Mouse (Mus musculus) G1E (cell line): ENCODE measurements around the gene Gm38394. TPM values are rescaled to one million over a fixed set of nuclear protein-coding genes. Genes with fewer than 3 reads are reported as not detected.

Experiments used
- ATAC-seq: 2 replicates; pipeline ENCODE4 v1.8.0; 2016; ENCODE audit warnings: mild to moderate bottlenecking; ENCODE audit not compliant: insufficient number of reproducible peaks, poor library complexity, low FRiP score, severe bottlenecking; ENCODE audit errors: extremely low read depth
- DNase-seq: peaks from one replicate; pipeline ENCODE4 v3.0.0; 2012; ENCODE audit warnings: low spot score
- H3K27me3 ChIP-seq: 2 replicates; pipeline ENCODE4 v1.6.1; 2012; ENCODE audit warnings: mild to moderate bottlenecking, low read length, inconsistent platforms; ENCODE audit not compliant: insufficient read depth
- H3K36me3 ChIP-seq: replicated peaks from 2 replicates; pipeline ENCODE3; 2012; ENCODE audit warnings: mild to moderate bottlenecking, inconsistent platforms
- H3K4me1 ChIP-seq: 2 replicates; pipeline ENCODE4 v1.6.1; 2012; ENCODE audit warnings: low read depth, low read length, inconsistent platforms, mixed read lengths; ENCODE audit not compliant: insufficient read depth
- H3K4me3 ChIP-seq: 2 replicates; pipeline ENCODE4 v1.5.1; 2012; ENCODE audit warnings: low read depth, mild to moderate bottlenecking, inconsistent platforms, low read length, moderate library complexity, mixed read lengths
- H3K9me3 ChIP-seq: replicated peaks from 2 replicates; pipeline ENCODE4 v1.6.1; 2012; ENCODE audit warnings: inconsistent platforms
- CTCF ChIP-seq: IDR thresholded peaks from 2 replicates; pipeline ENCODE4 v1.5.1; 2012; ENCODE audit warnings: low read depth, low read length, inconsistent platforms, mixed read lengths
- GATA1 ChIP-seq: IDR thresholded peaks from 2 replicates; pipeline ENCODE4 v1.6.1; 2012; ENCODE audit warnings: borderline replicate concordance, low read length, inconsistent platforms, mixed read lengths
- GATA2 ChIP-seq: IDR thresholded peaks from 2 replicates; pipeline ENCODE4 v1.6.1; 2012; ENCODE audit warnings: low read depth, low read length, inconsistent platforms, borderline replicate concordance
- POLR2AphosphoS5 ChIP-seq: IDR thresholded peaks from 2 replicates; pipeline ENCODE4 v1.6.1; 2012; ENCODE audit warnings: low read depth, low read length, inconsistent platforms; ENCODE audit not compliant: insufficient replicate concordance
- TAL1 ChIP-seq: conservative IDR thresholded peaks from 2 replicates; pipeline ENCODE4 v1.6.1; 2012; ENCODE audit warnings: low read depth, low read length, inconsistent platforms, mixed read lengths
- polyA plus RNA-seq: library from polyadenylated mRNA; stranded (reverse); fragments of >175 nt; gene quantifications from 2 replicates; pipeline ENCODE4 v1.2.3, GENCODE M21; 2012
- total RNA-seq, 2 experiments: library from RNA; stranded (forward) in 1 of 2; stranded (reverse) in 1 of 2; fragments of 200-1000 nt in 1 of 2; fragments of >200 nt in 1 of 2; fragmentation: Nextera tagmentation in 1 of 2; gene quantifications; 2 replicates each; pipeline ENCODE4 v1.2.3; 2014 to 2017

Gene Gm38394
- total and polyA plus RNA-seq, 3 experiments = 7.9 to 74.9 (median 22.2) TPM

DNA sequence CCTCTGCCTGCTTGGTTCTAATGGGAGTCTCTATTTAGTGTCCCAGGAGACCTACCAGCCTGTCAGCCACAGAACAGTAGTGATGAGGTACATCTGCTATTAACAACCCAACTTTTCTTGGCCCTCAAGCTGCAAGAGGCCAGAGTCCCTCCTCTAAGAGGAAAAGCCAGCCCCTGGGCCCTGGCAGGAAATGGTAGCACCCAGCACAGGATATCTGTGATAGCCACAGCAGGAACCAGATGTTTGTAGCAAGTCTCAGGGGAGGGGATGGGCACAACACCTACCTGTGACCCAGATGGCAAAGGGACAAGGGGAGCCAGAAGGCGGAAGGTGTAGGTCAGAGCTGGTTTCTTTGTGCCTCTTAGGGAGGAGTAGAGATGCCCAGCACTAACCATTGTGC is 33.8 kb upstream of the Gm38394 start:
- Histone ChIP-seq H3K4me1 (no peaks in the 10 kb centered on the region), H3K4me3 (no peak overlapping the region), H3K36me3 (peaks cover 11% of the 10 kb centered on the region), H3K9me3 (no peaks in the 10 kb centered on the region), H3K27me3 (peaks cover 42% of the 10 kb centered on the region)
- ATAC-seq (no peak), DNase-seq (no peak)
- no peak for TF ChIP-seq GATA1
- TF ChIP-seq CTCF = no peak
- TF ChIP-seq TAL1 = no peak
- no peak for TF ChIP-seq GATA2
- TF ChIP-seq POLR2AphosphoS5 = no peak

DNA sequence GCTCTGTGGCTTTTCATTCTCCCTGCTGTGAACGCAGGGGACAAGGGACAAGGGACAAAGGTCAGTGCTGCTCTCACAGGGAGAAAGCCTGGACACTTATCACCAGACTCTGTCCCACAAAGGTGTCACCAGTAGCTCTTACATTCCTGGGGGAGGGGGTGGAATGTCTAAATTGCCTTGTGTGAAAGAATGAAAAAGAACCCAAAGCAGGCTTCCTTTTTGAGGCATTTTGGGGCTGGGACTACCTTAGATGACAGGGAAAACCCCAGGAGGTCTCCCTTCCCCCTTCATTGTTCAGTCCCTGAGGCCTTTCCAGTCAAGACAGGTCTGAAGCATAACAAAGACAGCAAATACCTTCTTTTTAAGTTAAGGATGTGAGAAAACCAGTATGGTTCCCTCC is 33.2 kb upstream of the Gm38394 start:
- DNase-seq = no peak
- no peaks in the 10 kb centered on the region for H3K9me3 ChIP-seq
- ATAC-seq = no peak

DNA sequence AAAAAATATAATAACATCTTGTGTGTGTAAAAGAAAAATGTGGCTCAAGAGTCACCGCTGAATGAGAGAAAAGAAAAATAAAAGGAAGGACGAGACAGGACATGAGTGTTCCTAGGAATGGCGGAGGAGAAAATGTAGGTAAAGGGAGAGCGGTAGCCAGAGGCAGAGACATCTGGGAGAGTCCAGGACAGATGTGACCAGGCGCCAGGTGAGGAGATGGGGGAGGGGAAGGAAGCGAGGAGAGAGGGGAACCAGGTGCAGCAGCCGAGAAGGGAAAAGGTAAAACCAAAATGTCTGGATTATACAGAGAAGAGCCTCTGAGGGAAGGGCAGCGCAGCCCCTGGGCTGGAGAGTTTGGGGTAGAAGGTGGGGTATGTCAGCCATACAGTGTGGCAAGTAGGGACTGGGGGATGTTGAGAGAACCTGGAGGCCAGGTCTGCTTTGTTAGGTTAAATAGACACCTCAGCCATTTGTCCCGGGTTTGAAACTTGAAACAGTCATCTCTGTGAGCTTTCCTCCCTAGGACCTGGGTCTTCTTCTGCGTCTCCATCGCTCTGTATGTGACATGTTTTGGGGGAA is 32.5 kb upstream of the Gm38394 start:
- H3K9me3 ChIP-seq = no peaks in the 10 kb centered on the region
- H3K36me3 ChIP-seq = peaks cover 5% of the 10 kb centered on the region
- peaks cover 51% of the 10 kb centered on the region for H3K27me3 ChIP-seq
- DNase-seq (no peak), ATAC-seq (no peak)
- no peaks in the 10 kb centered on the region for H3K4me1 ChIP-seq
- no peak overlapping the region for H3K4me3 ChIP-seq
- TF ChIP-seq GATA1 = no peak
- no peak for TF ChIP-seq POLR2AphosphoS5
- no peak for TF ChIP-seq TAL1
- TF ChIP-seq GATA2 = no peak

More for the DNA sequence above, 33.2 kb upstream of the Gm38394 start:
- Histone ChIP-seq H3K27me3 (peaks cover 47% of the 10 kb centered on the region), H3K36me3 (peaks cover 9% of the 10 kb centered on the region), H3K4me3 (no peak overlapping the region), H3K4me1 (no peaks in the 10 kb centered on the region)
- TF ChIP-seq GATA2 (no peak), GATA1 (no peak), POLR2AphosphoS5 (no peak), TAL1 (no peak), CTCF (no peak)

DNA sequence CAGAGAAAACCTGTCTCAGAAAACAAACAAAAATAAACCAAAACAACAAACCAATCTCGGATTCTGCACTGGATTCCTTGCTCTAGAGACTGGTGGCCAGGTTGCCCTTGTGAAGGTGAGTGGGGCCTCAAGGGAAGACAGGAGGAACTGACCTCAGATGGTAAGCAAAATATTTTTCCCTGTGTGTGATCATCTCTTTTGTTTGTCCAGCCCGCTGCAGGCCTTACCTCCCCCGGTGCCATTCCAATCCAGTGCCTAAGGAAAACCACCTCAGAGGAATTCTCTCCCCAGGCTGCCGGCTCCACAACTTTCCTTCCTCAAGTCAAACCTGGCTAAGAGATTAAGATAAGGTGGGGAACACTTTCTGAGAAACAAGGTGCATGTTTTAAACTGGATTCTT is 31.1 kb upstream of the Gm38394 start:
- Histone ChIP-seq H3K9me3 (no peaks in the 10 kb centered on the region), H3K36me3 (no peaks in the 10 kb centered on the region), H3K4me1 (no peaks in the 10 kb centered on the region), H3K4me3 (no peak overlapping the region), H3K27me3 (peaks cover 55% of the 10 kb centered on the region)
- TF ChIP-seq CTCF = no peak
- no peak for TF ChIP-seq GATA2
- TF ChIP-seq GATA1 = no peak
- TF ChIP-seq TAL1 = no peak
- TF ChIP-seq POLR2AphosphoS5 = no peak
- no peak for ATAC-seq
- DNase-seq = no peak

DNA sequence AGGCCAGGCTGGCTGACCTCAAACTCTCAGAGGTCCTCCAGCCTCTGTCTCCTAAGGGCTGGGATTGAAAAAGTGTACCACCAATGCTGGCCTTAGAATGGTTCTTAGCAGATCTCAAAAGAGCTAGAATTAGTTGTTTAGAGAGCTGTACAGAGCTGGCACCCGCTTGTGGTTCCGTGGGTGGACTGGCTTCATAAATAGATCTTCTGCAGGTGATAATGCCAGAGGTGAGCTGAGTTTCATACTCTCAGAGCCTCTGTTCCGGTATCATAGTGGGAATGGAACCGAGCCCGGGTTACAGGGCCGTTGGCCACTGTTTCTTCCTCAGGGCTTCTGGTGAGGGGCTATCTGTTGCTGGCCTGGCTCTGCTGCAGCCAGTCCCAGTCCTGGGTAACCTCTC is 29.9 kb upstream of the Gm38394 start:
- TF ChIP-seq TAL1 = no peak
- no peak for TF ChIP-seq POLR2AphosphoS5
- TF ChIP-seq GATA2 = no peak
- no peak for TF ChIP-seq CTCF
- TF ChIP-seq GATA1 = no peak
- H3K4me3 ChIP-seq = no peak overlapping the region
- DNase-seq = no peak
- H3K4me1 ChIP-seq = no peaks in the 10 kb centered on the region
- H3K9me3 ChIP-seq = no peaks in the 10 kb centered on the region
- peaks cover 64% of the 10 kb centered on the region for H3K27me3 ChIP-seq
- no peaks in the 10 kb centered on the region for H3K36me3 ChIP-seq
- no peak for ATAC-seq

DNA sequence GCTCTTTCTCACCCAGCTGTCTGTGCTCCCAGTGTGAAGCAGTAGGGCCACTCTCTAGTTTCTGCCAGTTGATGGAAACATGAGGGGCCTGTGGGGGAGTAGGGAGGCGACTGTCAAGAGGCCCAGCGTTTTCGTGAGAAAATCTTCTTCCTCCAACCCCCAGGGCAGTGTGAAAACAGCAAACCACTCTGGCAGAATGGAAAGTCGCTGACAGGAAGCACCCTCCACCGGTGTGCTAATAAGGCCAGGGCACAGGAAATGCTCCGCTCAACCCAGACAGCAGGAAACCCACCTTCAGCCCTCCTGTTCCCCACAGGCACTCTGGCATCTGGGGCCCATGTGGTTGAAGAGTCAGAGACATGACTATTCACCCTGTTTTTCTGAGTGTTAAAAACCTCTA is 28.8 kb upstream of the Gm38394 start, which contains the start of gene Lax1:
Lax1 (minus strand) TSS at position 212 of the 400 bp plus-strand sequence.
- no peaks in the 10 kb centered on the region for H3K4me1 ChIP-seq
- no peak for TF ChIP-seq GATA2
- TF ChIP-seq GATA1 = no peak
- TF ChIP-seq CTCF = no peak
- TF ChIP-seq POLR2AphosphoS5 = no peak
- no peak for TF ChIP-seq TAL1
- H3K4me3 ChIP-seq = no peak within 1 kb of the TSS
- no peak for ATAC-seq
- peaks cover 67% of the 10 kb centered on the region for H3K27me3 ChIP-seq
- no peaks in the 10 kb centered on the region for H3K9me3 ChIP-seq
- DNase-seq = no peak
- H3K36me3 ChIP-seq = no peaks in the 10 kb centered on the region
